Mouse (Mus musculus): ENCODE measurements around the gene Slc7a14. TPM values are rescaled to one million over a fixed set of nuclear protein-coding genes. Genes with fewer than 3 reads are reported as not detected.

Gene Slc7a14
- not detected for polyA plus RNA-seq (2017; shearing (Covaris generic))

GRCm38 (mm10) chr3:31309934-31310787 lies at the start of gene Slc7a14:
Slc7a14 (minus strand) TSS chr3:31310378.

Other genes starting within 250 kb of the Slc7a14 start
- gene Skil, start 215.3 kb downstream of the Slc7a14 start, polyA plus RNA-seq (2017; shearing (Covaris generic)): 66.6 TPM
- gene Cldn11, start 160.5 kb downstream of the Slc7a14 start, polyA plus RNA-seq (2017; shearing (Covaris generic)): not detected